Mouse (Mus musculus): ENCODE data around the gene Fgfr1op. TPM values are rescaled to one million over a fixed set of nuclear protein-coding genes. Genes with fewer than 3 reads are reported as not detected.
"Not testable (repeated sequence)": the region's sequence is repeated elsewhere in the genome, so short reads cannot be mapped to it uniquely, and the experiment has no call there.

The Fgfr1op gene
- polyA plus RNA-seq, 1 experiment from 2014 or later = 41.4 TPM

DNA sequence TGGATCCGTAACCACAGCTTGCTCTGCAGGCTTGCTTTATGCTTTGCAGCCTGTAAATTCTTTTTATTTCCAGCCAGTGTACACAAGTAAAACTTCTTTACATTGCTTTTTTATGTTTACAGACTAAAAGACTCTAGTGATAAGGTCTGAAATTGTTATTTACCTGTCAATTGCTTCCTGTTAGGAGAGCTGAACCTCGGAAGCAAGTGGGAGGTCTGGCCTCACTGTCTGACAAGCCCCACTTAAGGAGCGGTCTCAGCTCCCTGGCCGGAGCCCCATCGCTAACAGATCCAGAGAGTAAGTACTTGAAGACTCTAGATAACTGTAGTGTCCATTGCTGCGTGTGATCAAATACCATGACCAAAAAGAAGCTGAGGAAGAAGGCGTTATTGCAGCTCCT is 18.9 kb downstream of the Fgfr1op start:
- Histone ChIP-seq H3K36me3 (ENCODE audit: control insufficient read depth, insufficient read depth, low read length) (peaks cover 59% of the 10 kb centered on the region), H3K4me3 (ENCODE audit: low read depth, low read length) (no peak overlapping the region)
- WGBS = 79% methylated on average over 7 of the region's 7 CpGs

DNA sequence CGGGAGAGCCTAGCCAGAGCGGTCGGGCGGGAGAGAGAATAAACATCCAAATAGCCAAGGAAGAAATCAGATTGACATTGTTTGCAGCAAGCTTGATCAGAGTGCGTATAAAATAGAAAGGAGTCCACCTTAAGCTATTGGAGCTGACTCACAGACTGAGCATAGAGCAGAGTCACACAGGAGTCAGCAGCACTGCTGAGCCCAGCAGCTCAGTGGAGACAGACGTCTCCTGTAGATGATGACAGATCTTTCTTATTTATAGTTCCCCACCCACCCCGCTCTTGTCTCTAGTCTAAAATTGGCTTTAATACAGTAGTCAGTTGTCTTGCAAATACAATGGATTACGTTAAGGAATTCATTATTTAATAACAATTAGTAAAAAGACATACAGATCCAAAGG is 28.4 kb downstream of the Fgfr1op start:
- Histone ChIP-seq H3K9ac (replicated peaks; ENCODE audit: low read depth, low read length) (no peak overlapping the region), H3K9me3 (ENCODE audit: control insufficient read depth, low read depth, low read length) (no peaks in the 10 kb centered on the region), H3K27me3 (ENCODE audit: control insufficient read depth, insufficient read depth, low read length) (no peaks in the 10 kb centered on the region), H3K4me3 (ENCODE audit: low read depth, low read length) (no peak overlapping the region), H3K36me3 (ENCODE audit: control insufficient read depth, insufficient read depth, low read length) (peaks cover 55% of the 10 kb centered on the region), H3K4me1 (ENCODE audit: control insufficient read depth, insufficient read depth, low read length) (no peaks in the 10 kb centered on the region), H3K4me2 (replicated peaks; ENCODE audit: low read depth, low read length) (no peak overlapping the region), H3K27ac (ENCODE audit: low read length) (no peak overlapping the region)
- 87% methylated on average over 8 of the region's 8 CpGs for WGBS
- ATAC-seq (ENCODE audit: insufficient number of reproducible peaks, insufficient read depth, low FRiP score, low read depth) = no peak

More for the DNA sequence above, 18.9 kb downstream of the Fgfr1op start:
- H3K9ac ChIP-seq (replicated peaks; ENCODE audit: low read depth, low read length) = no peak overlapping the region
- H3K9me3 ChIP-seq (ENCODE audit: control insufficient read depth, low read depth, low read length) = no peaks in the 10 kb centered on the region
- H3K27me3 ChIP-seq (ENCODE audit: control insufficient read depth, insufficient read depth, low read length) = no peaks in the 10 kb centered on the region
- H3K27ac ChIP-seq (ENCODE audit: low read length) = no peak overlapping the region
- H3K4me2 ChIP-seq (replicated peaks; ENCODE audit: low read depth, low read length) = no peak overlapping the region
- no peaks in the 10 kb centered on the region for H3K4me1 ChIP-seq (ENCODE audit: control insufficient read depth, insufficient read depth, low read length)
- ATAC-seq (ENCODE audit: insufficient number of reproducible peaks, insufficient read depth, low FRiP score, low read depth) = no peak

DNA sequence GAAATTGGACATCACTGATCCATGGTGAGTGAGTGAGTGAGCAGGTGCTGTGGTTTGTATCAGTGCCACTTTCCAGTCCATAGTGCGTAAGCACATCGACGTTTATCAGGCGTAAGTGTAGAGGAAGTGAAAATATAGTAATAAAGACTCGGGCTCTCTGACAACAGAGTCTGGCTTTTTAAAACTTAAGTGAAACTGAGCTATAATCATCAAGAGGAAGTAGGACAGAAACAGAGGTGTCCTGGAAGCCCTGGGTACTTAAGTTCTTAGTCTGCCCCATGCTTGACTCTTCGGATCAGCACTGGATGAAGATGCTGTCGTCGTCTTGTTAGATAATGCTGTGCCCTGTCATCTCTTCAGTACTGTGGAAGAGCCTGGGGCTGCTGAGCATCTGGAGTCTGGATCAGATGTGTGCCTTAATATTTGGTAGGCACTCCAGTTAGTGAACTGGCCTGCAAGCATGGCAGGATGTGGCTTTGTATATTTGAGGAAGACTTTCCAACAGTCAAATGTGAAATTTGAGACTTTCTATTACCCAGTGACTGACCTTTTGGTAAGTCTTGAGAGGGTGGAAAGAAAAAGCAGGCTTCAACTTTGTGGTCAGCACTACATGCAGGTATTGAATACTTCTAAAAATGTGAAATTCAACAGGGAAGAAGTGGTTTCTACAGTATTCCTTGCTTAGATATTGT is 30.5 kb downstream of the Fgfr1op start:
- Histone ChIP-seq H3K27ac (ENCODE audit: low read length) (no peak overlapping the region), H3K27me3 (ENCODE audit: control insufficient read depth, insufficient read depth, low read length) (no peaks in the 10 kb centered on the region), H3K9ac (replicated peaks; ENCODE audit: low read depth, low read length) (no peak overlapping the region), H3K9me3 (ENCODE audit: control insufficient read depth, low read depth, low read length) (no peaks in the 10 kb centered on the region), H3K4me2 (replicated peaks; ENCODE audit: low read depth, low read length) (no peak overlapping the region), H3K4me3 (ENCODE audit: low read depth, low read length) (no peak overlapping the region), H3K36me3 (ENCODE audit: control insufficient read depth, insufficient read depth, low read length) (peaks cover 38% of the 10 kb centered on the region), H3K4me1 (ENCODE audit: control insufficient read depth, insufficient read depth, low read length) (no peaks in the 10 kb centered on the region)
- WGBS = 89% methylated on average over 8 of the region's 8 CpGs
- no peak for ATAC-seq (ENCODE audit: insufficient number of reproducible peaks, insufficient read depth, low FRiP score, low read depth)

DNA sequence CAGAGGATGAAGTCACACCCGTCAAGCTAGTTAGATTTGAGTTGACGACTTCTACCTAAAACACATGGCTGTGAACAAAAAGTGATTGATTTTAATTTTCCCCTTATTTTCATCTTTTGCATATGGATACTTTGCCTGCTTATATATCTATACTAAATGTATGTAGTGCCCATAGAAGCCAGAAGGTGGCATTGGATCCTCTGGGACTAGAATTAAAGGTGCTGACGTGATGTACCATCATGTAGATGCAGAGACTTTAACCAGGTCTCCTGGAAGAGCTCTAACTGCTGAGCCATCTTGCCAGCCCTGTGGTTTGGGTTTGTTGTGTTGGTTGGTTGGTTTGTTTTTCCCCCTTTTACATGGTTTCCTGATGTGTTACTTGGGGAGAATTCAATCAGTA is 32.4 kb downstream of the Fgfr1op start:
- ATAC-seq (ENCODE audit: insufficient number of reproducible peaks, insufficient read depth, low FRiP score, low read depth) = no peak
- Histone ChIP-seq H3K36me3 (ENCODE audit: control insufficient read depth, insufficient read depth, low read length) (peaks cover 32% of the 10 kb centered on the region), H3K9me3 (ENCODE audit: control insufficient read depth, low read depth, low read length) (no peaks in the 10 kb centered on the region)

DNA sequence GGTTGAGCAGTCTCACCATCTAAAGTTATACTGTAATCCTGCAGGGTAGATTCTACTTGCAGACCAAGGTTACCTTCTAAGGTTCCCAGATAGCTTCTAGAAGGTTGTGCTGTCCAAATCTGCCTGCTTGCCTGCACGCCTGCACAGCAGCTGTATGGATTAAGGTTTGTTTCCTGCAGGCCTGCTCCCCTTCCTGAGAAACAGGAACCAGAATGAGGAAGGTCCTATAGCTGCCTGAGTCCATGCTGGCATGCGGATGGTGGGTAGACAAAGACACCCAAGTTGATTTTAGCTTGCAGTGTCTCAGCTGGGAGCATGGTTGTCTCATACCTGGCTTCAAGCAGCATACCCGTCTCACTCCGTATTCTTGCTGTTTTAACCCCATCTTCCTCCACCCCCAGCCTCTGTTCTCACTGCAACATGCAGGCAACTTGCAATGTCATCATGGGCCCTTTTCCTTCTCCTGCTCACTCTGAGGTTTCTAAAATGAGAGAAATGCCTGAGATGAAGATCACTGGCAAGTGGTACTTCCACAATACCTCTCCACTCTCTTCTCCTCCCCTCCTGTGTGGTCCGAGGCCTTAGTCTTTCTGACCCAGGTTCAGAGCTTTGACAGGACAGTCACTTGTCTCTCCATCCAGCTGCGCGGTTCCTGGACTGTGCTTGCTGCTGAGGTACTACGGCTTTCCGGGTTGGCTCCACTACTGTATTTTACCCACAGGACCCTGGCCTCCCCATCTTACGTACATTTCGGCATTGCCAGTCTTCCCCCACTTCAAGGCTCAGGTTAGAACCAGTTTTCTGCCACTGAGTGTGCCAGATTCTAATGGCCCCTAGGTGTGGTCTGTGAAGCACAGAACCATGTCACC is 34.0 kb downstream of the Fgfr1op start:
- Histone ChIP-seq H3K27ac (ENCODE audit: low read length) (no peak overlapping the region), H3K27me3 (ENCODE audit: control insufficient read depth, insufficient read depth, low read length) (no peaks in the 10 kb centered on the region), H3K4me3 (ENCODE audit: low read depth, low read length) (no peak overlapping the region), H3K4me2 (replicated peaks; ENCODE audit: low read depth, low read length) (no peak overlapping the region), H3K36me3 (ENCODE audit: control insufficient read depth, insufficient read depth, low read length) (peaks cover 23% of the 10 kb centered on the region), H3K9ac (replicated peaks; ENCODE audit: low read depth, low read length) (no peak overlapping the region), H3K9me3 (ENCODE audit: control insufficient read depth, low read depth, low read length) (no peaks in the 10 kb centered on the region), H3K4me1 (ENCODE audit: control insufficient read depth, insufficient read depth, low read length) (no peaks in the 10 kb centered on the region)
- no peak for ATAC-seq (ENCODE audit: insufficient number of reproducible peaks, insufficient read depth, low FRiP score, low read depth)
- 88% methylated on average over 11 of the region's 11 CpGs for WGBS

More for the DNA sequence above, 32.4 kb downstream of the Fgfr1op start:
- Histone ChIP-seq H3K9ac (replicated peaks; ENCODE audit: low read depth, low read length) (no peak overlapping the region), H3K4me1 (ENCODE audit: control insufficient read depth, insufficient read depth, low read length) (no peaks in the 10 kb centered on the region), H3K27ac (ENCODE audit: low read length) (no peak overlapping the region), H3K4me2 (replicated peaks; ENCODE audit: low read depth, low read length) (no peak overlapping the region), H3K4me3 (ENCODE audit: low read depth, low read length) (no peak overlapping the region), H3K27me3 (ENCODE audit: control insufficient read depth, insufficient read depth, low read length) (no peaks in the 10 kb centered on the region)
- WGBS = 74% methylated on average over 3 of the region's 3 CpGs

DNA sequence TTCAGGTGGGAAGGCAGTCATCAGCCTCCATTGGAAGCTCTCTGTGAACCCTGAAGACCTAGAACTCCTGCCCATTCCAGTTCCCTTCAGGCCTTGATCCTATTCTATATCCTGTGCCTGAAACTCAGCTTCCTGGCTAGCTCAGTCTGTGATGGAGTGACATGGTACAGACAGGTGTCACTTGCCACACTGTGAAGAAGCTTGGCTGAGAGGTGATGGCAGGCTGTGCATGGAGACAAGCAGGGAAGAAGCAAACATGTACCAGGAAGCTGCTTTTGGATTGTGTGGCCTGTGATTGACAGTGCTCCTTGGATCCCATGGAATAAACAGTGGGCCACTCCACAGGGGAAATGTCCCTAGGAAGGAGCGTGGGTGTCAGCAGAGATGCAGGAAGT is 34.6 kb downstream of the Fgfr1op start:
- H3K9me3 ChIP-seq (ENCODE audit: control insufficient read depth, low read depth, low read length) = no peaks in the 10 kb centered on the region
- H3K4me3 ChIP-seq (ENCODE audit: low read depth, low read length) = no peak overlapping the region
- 71% methylated on average over 1 of the region's 1 CpGs for WGBS
- H3K36me3 ChIP-seq (ENCODE audit: control insufficient read depth, insufficient read depth, low read length) = peaks cover 17% of the 10 kb centered on the region
- H3K27me3 ChIP-seq (ENCODE audit: control insufficient read depth, insufficient read depth, low read length) = no peaks in the 10 kb centered on the region
- H3K9ac ChIP-seq (replicated peaks; ENCODE audit: low read depth, low read length) = no peak overlapping the region
- H3K4me1 ChIP-seq (ENCODE audit: control insufficient read depth, insufficient read depth, low read length) = no peaks in the 10 kb centered on the region
- H3K27ac ChIP-seq (ENCODE audit: low read length) = no peak overlapping the region
- H3K4me2 ChIP-seq (replicated peaks; ENCODE audit: low read depth, low read length) = no peak overlapping the region
- no peak for ATAC-seq (ENCODE audit: insufficient number of reproducible peaks, insufficient read depth, low FRiP score, low read depth)

DNA sequence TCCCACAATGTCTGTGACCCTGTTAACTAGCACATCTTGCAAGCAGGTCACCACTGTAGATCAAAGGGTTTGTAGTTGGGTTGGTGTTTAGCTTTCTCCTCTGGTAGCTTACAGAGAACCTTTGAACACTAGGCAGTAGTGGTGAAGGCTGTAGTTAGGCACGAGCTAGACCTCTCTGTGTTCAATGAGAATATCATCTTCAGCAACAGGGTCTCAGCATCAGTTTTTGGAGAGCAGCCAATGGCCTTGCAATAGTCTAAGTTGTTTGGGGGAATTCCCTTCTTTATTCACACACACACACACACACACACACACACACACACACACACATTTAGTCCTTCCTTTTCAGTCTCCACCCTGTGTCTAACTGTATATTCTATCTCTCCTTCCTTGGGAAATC is 38.2 kb downstream of the Fgfr1op start:
- no peaks in the 10 kb centered on the region for H3K36me3 ChIP-seq (ENCODE audit: control insufficient read depth, insufficient read depth, low read length)
- H3K27me3 ChIP-seq (ENCODE audit: control insufficient read depth, insufficient read depth, low read length) = no peaks in the 10 kb centered on the region
- no peaks in the 10 kb centered on the region for H3K9me3 ChIP-seq (ENCODE audit: control insufficient read depth, low read depth, low read length)
- no peak overlapping the region for H3K9ac ChIP-seq (replicated peaks; ENCODE audit: low read depth, low read length)
- no peaks in the 10 kb centered on the region for H3K4me1 ChIP-seq (ENCODE audit: control insufficient read depth, insufficient read depth, low read length)
- H3K4me3 ChIP-seq (ENCODE audit: low read depth, low read length) = no peak overlapping the region
- no peak overlapping the region for H3K27ac ChIP-seq (ENCODE audit: low read length)
- 71% methylated on average over 1 of the region's 1 CpGs for WGBS
- no peak overlapping the region for H3K4me2 ChIP-seq (replicated peaks; ENCODE audit: low read depth, low read length)
- ATAC-seq (ENCODE audit: insufficient number of reproducible peaks, insufficient read depth, low FRiP score, low read depth) = no peak

DNA sequence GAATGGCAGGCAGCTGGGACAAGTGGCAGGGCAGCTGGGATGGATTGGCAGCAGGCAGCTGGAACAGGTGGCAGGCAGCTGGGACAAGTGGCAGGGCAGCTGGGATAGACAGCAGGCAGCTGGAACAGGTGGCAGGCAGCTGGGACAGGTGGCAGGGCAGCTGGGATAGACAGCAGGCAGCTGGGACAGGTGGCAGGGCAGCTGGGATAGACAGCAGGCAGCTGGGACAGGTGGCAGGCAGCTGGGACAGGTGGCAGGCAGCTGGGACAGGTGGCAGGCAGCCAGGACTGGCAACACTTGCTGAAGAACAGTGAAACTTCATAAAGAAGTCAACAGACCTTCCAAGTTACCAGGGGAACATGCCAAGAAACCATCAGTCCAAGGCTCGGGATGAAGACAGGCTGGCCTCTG is 39.9 kb downstream of the Fgfr1op start:
- not testable (repeated sequence) for H3K9ac ChIP-seq (replicated peaks; ENCODE audit: low read depth, low read length); ATAC-seq (ENCODE audit: insufficient number of reproducible peaks, insufficient read depth, low FRiP score, low read depth); H3K4me1 ChIP-seq (ENCODE audit: control insufficient read depth, insufficient read depth, low read length); H3K36me3 ChIP-seq (ENCODE audit: control insufficient read depth, insufficient read depth, low read length); H3K4me3 ChIP-seq (ENCODE audit: low read depth, low read length); H3K4me2 ChIP-seq (replicated peaks; ENCODE audit: low read depth, low read length); H3K9me3 ChIP-seq (ENCODE audit: control insufficient read depth, low read depth, low read length); H3K27ac ChIP-seq (ENCODE audit: low read length); H3K27me3 ChIP-seq (ENCODE audit: control insufficient read depth, insufficient read depth, low read length)
- WGBS = 81% methylated on average over 1 of the region's 1 CpGs

Data from stomach, embryonic 14.5 days (tissue).